17 mouse cellular contexts compared by ENCODE assay signal in genomic region chr8:107505271-107505670, GRCm38 (mm10).
DNase-seq lines count a peak whose midpoint lies in the region; ATAC-seq lines count a peak whose summit lies in the region.
"Had no signal": no experiment of that assay in that cellular context is flagged by ENCODE, and none has a peak within 500 bp of the region (broad histone marks: within the 10 kb centered on the region; RNA-seq: fewer than 3 reads in every experiment).

No protein-coding gene starts in this region.

- H3K9me3 ChIP-seq in hindbrain, embryonic 10.5 days, result no peaks in the 10 kb centered on the region
- H3K9me3 ChIP-seq in hindbrain, embryonic 16.5 days (ENCODE audit: control insufficient read depth, low read length), result no peaks in the 10 kb centered on the region
- no peaks in the 10 kb centered on the region for H3K9me3 ChIP-seq in embryonic facial prominence, embryonic 15.5 days (replicated peaks)
- H3K9me3 ChIP-seq: forebrain, embryonic 13.5 days; heart, embryonic 10.5 days had no signal

- H3K36me3 ChIP-seq in hindbrain, embryonic 10.5 days, result peaks cover 23% of the 10 kb centered on the region
- H3K36me3 ChIP-seq in hindbrain, embryonic 16.5 days (ENCODE audit: control insufficient read depth, insufficient read depth, low read length), result peaks cover 4% of the 10 kb centered on the region; the same call in 1 of the 2 replicates
- peaks cover 9% of the 10 kb centered on the region; the same call in 1 of the 2 replicates for H3K36me3 ChIP-seq in embryonic facial prominence, embryonic 15.5 days

- peak overlapping the region; percentile 51 for H3K27ac ChIP-seq in hindbrain, embryonic 10.5 days
- H3K27ac ChIP-seq in hindbrain, embryonic 16.5 days (ENCODE audit: low read depth, low read length), result no peak overlapping the region
- 0 out of 2 replicates have a peak overlapping the region, but pooled peaks have one; percentile 11 for H3K27ac ChIP-seq in embryonic facial prominence, embryonic 15.5 days (replicated peaks)
- H3K27ac ChIP-seq: forebrain, embryonic 13.5 days; gastrocnemius, adult 2 months; heart, embryonic 10.5 days; liver, embryonic 14.5 days had no signal

- H3K4me2 ChIP-seq in hindbrain, embryonic 16.5 days (ENCODE audit: low read length), result no peak overlapping the region
- H3K4me2 ChIP-seq in embryonic facial prominence, embryonic 15.5 days (replicated peaks), result no peak overlapping the region
- H3K4me2 ChIP-seq: forebrain, embryonic 13.5 days had no signal

- ATAC-seq in hindbrain, embryonic 16.5 days, result no peak
- ATAC-seq in embryonic facial prominence, embryonic 15.5 days (ENCODE audit: insufficient number of reproducible peaks, low FRiP score, low TSS enrichment, low read depth), result no peak
- ATAC-seq: forebrain, embryonic 13.5 days; intestine, postnatal 0 days had no signal

- WGBS in hindbrain, embryonic 10.5 days, result 81% methylated on average over 4 of the region's 4 CpGs
- WGBS in hindbrain, embryonic 16.5 days, result 74% methylated on average over 4 of the region's 4 CpGs
- 77% methylated on average over 4 of the region's 4 CpGs for WGBS in embryonic facial prominence, embryonic 15.5 days

- H3K4me3 ChIP-seq in hindbrain, embryonic 10.5 days, result no peak overlapping the region
- H3K4me3 ChIP-seq in hindbrain, embryonic 16.5 days (ENCODE audit: low read length), result no peak overlapping the region
- H3K4me3 ChIP-seq in embryonic facial prominence, embryonic 15.5 days (replicated peaks), result no peak overlapping the region
- H3K4me3 ChIP-seq: forebrain, embryonic 13.5 days; gastrocnemius, adult 2 months; heart, embryonic 10.5 days had no signal

- no peaks in the 10 kb centered on the region for H3K27me3 ChIP-seq in hindbrain, embryonic 10.5 days (ENCODE audit: insufficient read depth, poor library complexity, severe bottlenecking)
- H3K27me3 ChIP-seq in hindbrain, embryonic 16.5 days (replicated peaks; ENCODE audit: control insufficient read depth, insufficient read depth, low read length), result no peaks in the 10 kb centered on the region
- no peaks in the 10 kb centered on the region for H3K27me3 ChIP-seq in embryonic facial prominence, embryonic 15.5 days
- H3K27me3 ChIP-seq: forebrain, embryonic 13.5 days had no signal

- H3K9ac ChIP-seq in hindbrain, embryonic 16.5 days (ENCODE audit: low read depth, low read length), result no peak overlapping the region
- no peak overlapping the region for H3K9ac ChIP-seq in embryonic facial prominence, embryonic 15.5 days
- H3K9ac ChIP-seq: forebrain, embryonic 13.5 days; liver, embryonic 14.5 days had no signal

- H3K4me1 ChIP-seq in hindbrain, embryonic 10.5 days (replicated peaks), result peaks cover 27% of the 10 kb centered on the region
- H3K4me1 ChIP-seq in hindbrain, embryonic 16.5 days (ENCODE audit: control insufficient read depth, insufficient read depth, low read depth, low read length), result no peaks in the 10 kb centered on the region
- H3K4me1 ChIP-seq in embryonic facial prominence, embryonic 15.5 days, result peaks cover 20% of the 10 kb centered on the region

- DNase-seq in hindbrain, embryonic 10.5 days (ENCODE audit: low spot score), result no peak
- DNase-seq in 416B (ENCODE audit: low read depth), result peak; percentile 63
- peak; percentile 26 to 35 for DNase-seq in cerebellum, adult 18-20 months
- DNase-seq in ovary, postnatal 14 days (ENCODE audit: low spot score), result no peak
- no peak for DNase-seq in c-Kit-positive CD71-positive TER-119-positive erythroid progenitor cells, embryonic 14.5 days (ENCODE audit: low spot score)
- no peak for DNase-seq in layer of hippocampus, postnatal 14 days (ENCODE audit: low spot score in 2 of 2)
- DNase-seq: B cell, adult 2 months; gastrocnemius, adult 2 months; heart, postnatal 4 days; midbrain, embryonic 14.5 days; thymus, adult 2 months had no signal

Comparison
In these comparisons a context has a peak if more than half of its experiments do, and no peak if none do; other contexts are left out.
1. DNase-seq: peak in 416B (single experiment) and cerebellum, adult 18-20 months (2 of 2); none in hindbrain, embryonic 10.5 days (single experiment), ovary, postnatal 14 days (single experiment), c-Kit-positive CD71-positive TER-119-positive erythroid progenitor cells, embryonic 14.5 days (single experiment) and layer of hippocampus, postnatal 14 days (0 of 2).